Mouse (Mus musculus): Measurements from ENCODE around the gene Elp1. TPM values are rescaled to one million over a fixed set of nuclear protein-coding genes. Genes with fewer than 3 reads are reported as not detected.

Gene Elp1
- polyA plus RNA-seq (2016; fragmentation: Nextera tagmentation; extraction: Ambion mirVana), result 94.5 and 96.6 TPM in 2 replicates

DNA sequence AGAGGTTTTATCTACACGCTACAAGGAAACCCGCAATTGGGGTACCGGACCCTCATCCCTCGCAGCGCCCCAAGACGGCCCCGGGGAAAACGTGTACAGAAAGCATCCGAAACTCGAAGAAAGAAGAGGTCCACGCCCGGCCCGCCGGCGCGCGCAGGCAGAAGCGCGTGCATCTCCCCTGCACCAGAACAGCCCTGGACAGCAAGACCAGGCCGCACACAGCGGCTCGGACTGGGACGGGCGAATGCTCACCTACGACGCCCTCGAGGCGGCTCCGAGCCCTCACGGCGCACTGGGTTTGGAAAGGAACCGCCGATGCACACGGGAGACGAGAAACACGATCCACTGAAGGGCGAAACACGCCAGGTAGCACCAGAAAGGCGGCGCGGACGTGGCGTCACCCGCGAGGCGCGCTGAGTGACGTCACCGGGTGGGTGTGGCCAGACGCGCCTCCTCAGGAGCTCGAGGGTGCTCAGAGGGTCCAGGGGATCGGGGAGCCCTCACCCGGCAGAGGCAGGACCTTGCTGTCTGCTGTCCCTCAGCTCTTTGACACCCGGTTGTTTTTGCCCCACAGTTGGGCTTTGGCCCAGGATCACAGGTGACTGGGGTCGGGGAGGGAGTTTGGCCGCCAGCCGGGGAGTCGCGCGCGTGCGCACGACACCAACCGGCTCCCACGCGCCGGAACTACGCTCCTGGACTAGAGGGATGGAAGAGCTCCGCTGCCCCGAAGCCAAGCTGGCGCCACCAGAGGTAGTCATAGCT, at the start of gene Elp1, which contains the start of gene Fam206a:
Gene Elp1 (minus strand): TSS at position 425 of the 762 bp plus-strand sequence.
Gene Fam206a (plus strand): TSS at position 439 of the 762 bp plus-strand sequence.
- Histone ChIP-seq H3K36me3 (replicated peaks) (peaks cover 69% of the 10 kb centered on the region), H3K9me3 (no peaks in the 10 kb centered on the region), H3K4me1 (peaks cover 26% of the 10 kb centered on the region), H3K27ac (peak within 1 kb of the TSS; percentile 95), H3K27me3 (ENCODE audit: poor library complexity, severe bottlenecking) (no peaks in the 10 kb centered on the region), H3K4me3 (peak within 1 kb of the TSS; percentile 97)
- under 1% methylated on average over 72 of the region's 72 CpGs for WGBS
- peak; percentile 92 for DNase-seq (ENCODE audit: extremely low spot score, low spot score)

DNA sequence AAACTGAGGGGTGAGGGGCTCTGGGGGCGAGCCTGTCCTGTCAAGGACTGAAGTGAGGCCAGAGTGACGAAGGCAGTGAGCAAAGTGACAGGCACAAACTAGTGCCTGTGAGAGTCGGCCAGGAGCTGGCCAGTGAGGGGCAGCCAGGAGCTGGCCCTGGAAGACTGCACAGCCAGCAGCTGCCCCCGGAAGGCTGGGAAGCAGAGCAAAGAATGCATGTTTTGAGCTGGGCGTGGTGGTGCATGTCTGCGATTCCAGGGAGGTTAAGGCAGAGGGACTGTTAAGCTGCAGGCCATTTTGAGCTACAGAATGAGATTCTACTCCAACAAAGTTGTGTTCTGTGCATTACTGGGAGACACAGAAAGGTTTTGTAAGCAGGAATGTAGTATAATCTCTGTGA, 48.6 kb upstream of the Elp1 start:
- H3K4me1 ChIP-seq, result peaks cover 26% of the 10 kb centered on the region
- H3K4me3 ChIP-seq, result no peak overlapping the region
- WGBS, result 57% methylated on average over 6 of the region's 6 CpGs
- no peaks in the 10 kb centered on the region for H3K27me3 ChIP-seq (ENCODE audit: poor library complexity, severe bottlenecking)
- DNase-seq (ENCODE audit: extremely low spot score, low spot score), result no peak
- no peak overlapping the region for H3K27ac ChIP-seq
- H3K36me3 ChIP-seq (replicated peaks), result peaks cover 16% of the 10 kb centered on the region
- H3K9me3 ChIP-seq, result no peaks in the 10 kb centered on the region; the same call in 1 of the 2 replicates

DNA sequence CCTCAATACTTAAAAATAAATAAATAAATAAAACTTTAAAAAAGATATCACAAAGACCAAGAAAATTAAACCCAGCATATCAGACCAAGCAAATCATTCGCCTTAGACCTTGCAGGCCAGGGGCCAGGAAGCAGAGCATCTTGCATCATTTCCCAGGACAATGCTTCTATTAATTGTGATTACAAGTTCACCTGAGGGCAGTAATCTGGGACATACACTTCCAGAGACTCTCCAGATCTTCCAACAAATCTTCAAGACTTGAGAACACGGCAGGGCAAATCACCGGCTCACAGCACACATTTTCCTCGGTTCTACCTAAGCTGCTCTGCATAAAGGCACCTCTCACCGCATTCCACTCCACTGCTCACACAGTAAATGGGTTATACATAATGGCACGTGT, 45.9 kb upstream of the Elp1 start:
- peaks cover 24% of the 10 kb centered on the region for H3K4me1 ChIP-seq
- H3K27ac ChIP-seq, result no peak overlapping the region
- no peak overlapping the region for H3K4me3 ChIP-seq
- no peaks in the 10 kb centered on the region for H3K27me3 ChIP-seq (ENCODE audit: poor library complexity, severe bottlenecking)
- H3K9me3 ChIP-seq, result peaks cover 8% of the 10 kb centered on the region
- WGBS, result 89% methylated on average over 6 of the region's 6 CpGs
- DNase-seq (ENCODE audit: extremely low spot score, low spot score), result no peak
- peaks cover 41% of the 10 kb centered on the region for H3K36me3 ChIP-seq (replicated peaks)

DNA sequence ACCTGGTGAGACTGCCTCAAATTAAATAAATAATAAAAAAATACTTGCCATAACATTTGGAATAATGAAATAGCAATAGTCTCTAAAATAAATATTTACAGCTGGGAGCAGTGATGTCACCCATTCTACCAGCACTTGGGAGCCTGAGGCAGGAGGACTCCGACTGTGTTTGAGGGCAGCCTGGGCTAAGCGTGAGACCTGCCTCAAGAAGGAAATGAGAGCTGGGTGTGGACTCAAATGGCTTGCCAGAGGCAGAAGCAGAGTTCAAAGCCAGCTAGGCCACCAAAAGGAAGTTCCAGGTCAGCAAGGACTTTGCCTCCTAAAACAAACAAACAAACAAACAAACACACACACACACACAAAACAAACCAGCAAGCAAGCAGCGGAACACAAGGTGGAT, 45.3 kb upstream of the Elp1 start:
- no peak for DNase-seq (ENCODE audit: extremely low spot score, low spot score)
- Histone ChIP-seq H3K27me3 (ENCODE audit: poor library complexity, severe bottlenecking) (no peaks in the 10 kb centered on the region), H3K9me3 (peaks cover 8% of the 10 kb centered on the region), H3K4me3 (no peak overlapping the region), H3K36me3 (replicated peaks) (peaks cover 48% of the 10 kb centered on the region), H3K27ac (no peak overlapping the region), H3K4me1 (peaks cover 18% of the 10 kb centered on the region)
- 90% methylated on average over 3 of the region's 3 CpGs for WGBS

DNA sequence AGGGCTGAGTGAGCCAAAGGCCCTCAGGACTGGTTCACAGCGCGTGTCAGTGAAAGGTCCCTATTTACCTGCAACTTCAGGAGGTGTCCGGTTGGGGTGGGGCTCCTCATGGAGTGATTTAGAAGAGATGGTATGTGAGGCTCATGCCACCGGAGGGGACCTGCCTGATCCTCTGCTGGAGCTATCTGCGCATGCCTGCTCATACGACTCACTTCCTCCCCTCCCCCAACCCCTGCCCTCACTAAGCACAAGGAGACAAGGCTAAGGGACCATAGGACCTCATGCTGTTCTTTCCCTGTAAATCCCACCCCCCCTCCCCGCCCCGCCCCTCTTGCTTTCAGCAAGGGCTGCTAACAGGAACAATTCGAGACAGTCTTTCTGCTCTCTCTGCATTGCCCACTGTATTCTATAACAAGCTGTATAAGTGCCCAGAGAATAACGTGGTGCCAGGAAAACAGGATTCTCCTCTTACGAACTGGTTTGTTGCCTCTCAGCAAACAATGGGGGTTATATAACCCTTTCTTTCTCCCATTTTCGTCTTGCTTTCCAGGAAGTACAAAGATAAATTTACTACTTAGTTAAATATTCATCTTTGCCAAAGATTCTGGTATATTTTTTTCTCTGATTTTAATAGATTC, 43.9 kb upstream of the Elp1 start:
- Histone ChIP-seq H3K4me3 (no peak overlapping the region), H3K27me3 (ENCODE audit: poor library complexity, severe bottlenecking) (no peaks in the 10 kb centered on the region), H3K9me3 (peaks cover 8% of the 10 kb centered on the region), H3K4me1 (peaks cover 18% of the 10 kb centered on the region), H3K27ac (no peak overlapping the region), H3K36me3 (replicated peaks) (peaks cover 59% of the 10 kb centered on the region)
- no peak for DNase-seq (ENCODE audit: extremely low spot score, low spot score)
- WGBS, result 61% methylated on average over 12 of the region's 12 CpGs

DNA sequence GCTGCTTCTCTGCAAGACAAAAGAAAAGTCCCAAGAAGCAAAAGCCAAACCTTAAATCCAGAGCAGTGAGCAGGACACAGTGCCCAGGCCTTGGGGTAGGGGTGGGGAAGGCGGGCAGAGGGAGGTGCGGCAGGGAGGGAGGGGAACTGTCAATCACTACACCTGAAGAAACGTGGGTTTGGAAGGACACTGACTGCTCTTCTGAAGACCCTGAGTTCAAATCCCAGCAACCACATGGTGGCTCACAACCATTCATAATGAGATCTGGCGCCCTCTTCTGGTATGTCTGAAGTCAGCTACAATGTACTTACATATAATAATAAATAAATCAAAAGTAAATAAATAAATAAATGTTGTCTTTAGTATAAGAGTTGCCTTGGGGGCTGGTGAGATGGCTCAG, 42.8 kb upstream of the Elp1 start:
- peaks cover 70% of the 10 kb centered on the region for H3K36me3 ChIP-seq (replicated peaks)
- no peak overlapping the region for H3K27ac ChIP-seq
- H3K27me3 ChIP-seq (ENCODE audit: poor library complexity, severe bottlenecking), result no peaks in the 10 kb centered on the region
- H3K9me3 ChIP-seq, result peaks cover 8% of the 10 kb centered on the region
- no peak overlapping the region for H3K4me3 ChIP-seq
- no peak for DNase-seq (ENCODE audit: extremely low spot score, low spot score)
- H3K4me1 ChIP-seq, result peaks cover 12% of the 10 kb centered on the region; the same call in 1 of the 2 replicates
- WGBS, result 94% methylated on average over 4 of the region's 4 CpGs

DNA sequence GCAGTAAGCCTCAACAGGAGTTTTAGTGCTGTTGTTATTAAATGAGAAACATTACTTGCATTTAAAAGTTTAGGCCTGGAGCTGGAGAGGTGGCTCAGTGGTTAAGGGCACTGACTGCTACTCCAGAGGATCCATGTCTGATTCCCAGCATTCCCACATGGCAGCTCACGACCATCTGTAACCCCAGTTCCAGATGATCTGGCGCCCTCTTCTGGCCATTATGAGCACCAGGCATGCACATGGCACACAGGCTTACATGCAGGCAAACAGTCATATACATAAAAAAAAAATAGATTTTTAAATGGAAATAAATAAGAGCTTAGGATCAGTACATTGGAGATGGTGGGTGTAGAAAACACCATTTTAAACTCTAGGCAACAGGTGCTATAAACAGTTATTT, 41.8 kb upstream of the Elp1 start:
- no peaks in the 10 kb centered on the region for H3K27me3 ChIP-seq (ENCODE audit: poor library complexity, severe bottlenecking)
- DNase-seq (ENCODE audit: extremely low spot score, low spot score), result no peak
- H3K4me3 ChIP-seq, result no peak overlapping the region
- peaks cover 76% of the 10 kb centered on the region for H3K36me3 ChIP-seq (replicated peaks)
- peaks cover 12% of the 10 kb centered on the region; the same call in 1 of the 2 replicates for H3K4me1 ChIP-seq
- WGBS, result 86% methylated on average over 2 of the region's 2 CpGs
- H3K9me3 ChIP-seq, result peaks cover 8% of the 10 kb centered on the region
- no peak overlapping the region for H3K27ac ChIP-seq

DNA sequence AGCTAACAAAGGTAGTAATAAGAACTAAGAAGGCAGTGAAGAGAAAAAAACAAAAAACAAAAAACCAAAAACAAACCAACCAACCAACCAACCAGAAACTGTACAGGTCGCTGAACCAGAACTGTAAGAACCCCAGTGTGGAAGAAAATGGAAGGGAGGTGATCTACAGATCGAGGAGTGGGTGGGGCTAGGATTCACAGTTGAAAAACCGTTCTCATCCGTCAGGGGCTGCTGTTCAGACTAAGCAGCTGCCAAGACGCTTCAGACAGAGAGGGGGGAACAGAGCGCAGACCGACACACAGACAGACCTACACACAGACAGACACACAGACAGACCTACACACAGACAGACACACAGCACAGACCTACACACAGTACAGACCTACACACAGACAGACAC, 40.4 kb upstream of the Elp1 start:
- 84% methylated on average over 7 of the region's 7 CpGs for WGBS
- Histone ChIP-seq H3K4me3 (no peak overlapping the region), H3K36me3 (replicated peaks) (peaks cover 88% of the 10 kb centered on the region), H3K9me3 (peaks cover 8% of the 10 kb centered on the region), H3K27ac (no peak overlapping the region), H3K4me1 (peaks cover 12% of the 10 kb centered on the region; the same call in 1 of the 2 replicates), H3K27me3 (ENCODE audit: poor library complexity, severe bottlenecking) (no peaks in the 10 kb centered on the region)
- no peak for DNase-seq (ENCODE audit: extremely low spot score, low spot score)

DNA sequence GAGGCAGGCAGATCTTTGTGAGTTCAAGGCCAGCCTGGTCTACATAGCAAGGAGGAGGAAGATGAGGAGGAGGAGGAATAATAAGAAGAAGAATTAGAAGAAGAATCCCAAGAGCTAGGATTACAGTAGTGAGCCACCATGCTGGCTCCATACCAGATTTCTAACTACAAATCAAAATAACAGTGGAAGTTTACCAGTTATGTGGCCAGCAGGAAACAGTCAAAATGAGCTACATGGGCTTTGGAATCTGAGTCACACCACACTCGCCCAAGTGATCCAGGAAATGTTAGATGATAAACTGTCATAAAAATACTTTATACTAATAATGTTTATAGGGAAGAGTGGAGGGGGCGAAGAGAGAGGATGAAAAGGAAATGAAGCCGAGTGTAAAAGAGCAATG, 38.2 kb upstream of the Elp1 start:
- Histone ChIP-seq H3K27ac (no peak overlapping the region), H3K4me1 (no peaks in the 10 kb centered on the region), H3K4me3 (no peak overlapping the region), H3K27me3 (ENCODE audit: poor library complexity, severe bottlenecking) (no peaks in the 10 kb centered on the region), H3K9me3 (peaks cover 8% of the 10 kb centered on the region), H3K36me3 (replicated peaks) (peaks cover 92% of the 10 kb centered on the region)
- DNase-seq (ENCODE audit: extremely low spot score, low spot score), result no peak
- WGBS, result 93% methylated on average over 3 of the region's 3 CpGs

DNA sequence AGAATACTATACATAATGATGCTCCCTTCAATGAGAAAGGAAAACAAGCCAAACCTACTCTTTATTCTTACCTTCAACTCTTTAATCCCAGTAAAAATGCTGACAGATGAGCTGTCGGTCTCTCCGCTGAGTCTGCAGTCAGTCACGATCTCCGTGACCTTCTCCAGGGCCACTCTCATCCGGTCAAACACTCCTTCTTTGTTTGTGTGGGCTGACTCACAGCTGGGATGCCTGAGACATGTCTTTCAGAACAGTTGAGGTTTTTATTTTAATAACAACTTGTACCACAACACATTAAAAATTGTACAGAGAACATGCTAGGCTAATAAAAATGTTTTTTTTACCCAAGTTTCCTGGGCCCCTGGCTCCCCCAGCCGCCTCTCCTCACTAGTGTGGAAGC, 35.5 kb upstream of the Elp1 start:
- H3K9me3 ChIP-seq, result no peaks in the 10 kb centered on the region
- no peak overlapping the region for H3K4me3 ChIP-seq
- peaks cover 88% of the 10 kb centered on the region for H3K36me3 ChIP-seq (replicated peaks)
- no peaks in the 10 kb centered on the region for H3K27me3 ChIP-seq (ENCODE audit: poor library complexity, severe bottlenecking)
- WGBS, result 87% methylated on average over 6 of the region's 6 CpGs
- H3K27ac ChIP-seq, result no peak overlapping the region
- H3K4me1 ChIP-seq, result no peaks in the 10 kb centered on the region
- no peak for DNase-seq (ENCODE audit: extremely low spot score, low spot score)

DNA sequence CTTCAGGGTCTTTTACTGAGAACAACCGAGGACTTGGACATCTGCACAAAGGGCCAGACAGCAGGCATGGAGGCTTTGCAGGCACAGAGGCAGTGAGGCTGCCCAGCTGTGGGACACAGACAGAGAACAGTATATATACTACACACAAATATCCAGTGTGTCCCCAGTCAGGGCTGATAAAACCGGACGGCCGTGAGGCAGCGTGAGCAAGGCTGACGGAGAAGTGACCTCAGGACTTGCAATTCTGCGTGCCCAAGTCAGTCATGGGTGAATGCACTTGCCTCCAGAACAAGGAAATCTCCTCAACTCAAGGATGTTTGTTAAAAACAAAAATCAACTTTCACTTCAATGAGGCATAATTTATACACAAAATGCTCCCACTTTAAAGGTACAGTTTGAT, 29.9 kb upstream of the Elp1 start:
- Histone ChIP-seq H3K9me3 (no peaks in the 10 kb centered on the region), H3K4me3 (no peak overlapping the region), H3K27me3 (ENCODE audit: poor library complexity, severe bottlenecking) (no peaks in the 10 kb centered on the region), H3K4me1 (peaks cover 10% of the 10 kb centered on the region), H3K36me3 (replicated peaks) (peaks cover 84% of the 10 kb centered on the region), H3K27ac (no peak overlapping the region)
- no peak for DNase-seq (ENCODE audit: extremely low spot score, low spot score)
- WGBS, result 95% methylated on average over 7 of the region's 7 CpGs

DNA sequence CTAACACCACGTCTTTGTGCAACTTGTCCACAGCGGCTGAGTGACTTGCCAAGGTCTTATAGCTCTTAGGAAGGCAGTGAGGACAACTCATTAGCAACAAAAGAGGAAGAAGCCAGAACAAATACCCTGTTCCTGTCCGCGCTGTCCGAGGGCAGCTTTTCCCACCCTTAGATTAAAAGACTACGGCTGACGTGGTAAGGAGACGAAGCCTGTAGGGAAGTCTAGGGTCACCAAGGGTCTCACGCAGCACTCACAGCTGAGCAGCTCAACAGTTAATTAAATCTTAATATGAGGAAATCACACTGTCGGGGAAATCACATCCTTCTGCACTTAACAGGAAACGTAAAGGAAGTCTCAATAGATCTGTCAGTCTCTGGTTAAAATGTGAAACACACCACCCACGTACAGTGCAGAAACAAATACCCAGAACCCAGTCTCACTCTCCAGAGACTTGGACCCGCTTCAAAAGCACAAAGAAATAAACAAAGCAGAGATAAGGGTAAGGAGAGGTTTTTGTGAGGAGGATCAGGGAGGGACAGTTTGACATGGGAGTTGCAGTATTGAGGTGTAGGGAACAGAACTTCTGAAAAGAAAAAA, 29.0 kb upstream of the Elp1 start:
- DNase-seq (ENCODE audit: extremely low spot score, low spot score), result no peak
- Histone ChIP-seq H3K27me3 (ENCODE audit: poor library complexity, severe bottlenecking) (no peaks in the 10 kb centered on the region), H3K27ac (no peak overlapping the region), H3K4me1 (peaks cover 10% of the 10 kb centered on the region), H3K9me3 (no peaks in the 10 kb centered on the region), H3K4me3 (no peak overlapping the region), H3K36me3 (replicated peaks) (peaks cover 84% of the 10 kb centered on the region)
- WGBS, result 77% methylated on average over 13 of the region's 13 CpGs

DNA sequence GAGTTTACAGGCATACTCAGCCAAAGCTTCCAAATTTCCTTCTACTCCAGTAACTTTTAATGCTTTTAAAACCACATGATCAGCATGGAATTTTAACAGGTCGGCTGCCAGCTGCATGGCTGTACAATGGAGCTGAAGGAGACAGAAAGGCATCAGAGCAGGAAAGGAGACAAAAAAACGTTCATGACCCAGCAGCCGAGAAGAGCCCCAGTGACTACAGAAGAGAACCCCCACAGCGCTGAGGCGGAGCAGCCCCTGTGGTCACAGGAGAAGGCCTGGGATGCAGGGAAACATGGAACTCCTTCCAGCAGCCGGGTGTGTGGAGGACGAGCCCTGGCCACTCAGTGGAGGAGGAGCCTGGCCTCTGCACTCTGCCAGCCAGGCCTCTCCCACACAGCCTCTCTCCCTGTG, 27.4 kb upstream of the Elp1 start:
- H3K4me3 ChIP-seq, result no peak overlapping the region
- peaks cover 73% of the 10 kb centered on the region for H3K36me3 ChIP-seq (replicated peaks)
- no peaks in the 10 kb centered on the region for H3K27me3 ChIP-seq (ENCODE audit: poor library complexity, severe bottlenecking)
- WGBS, result 63% methylated on average over 7 of the region's 7 CpGs
- no peaks in the 10 kb centered on the region for H3K9me3 ChIP-seq
- DNase-seq (ENCODE audit: extremely low spot score, low spot score), result no peak
- H3K27ac ChIP-seq, result peak overlapping the region; percentile 75
- peaks cover 10% of the 10 kb centered on the region for H3K4me1 ChIP-seq

Data from forebrain, embryonic 10.5 days (tissue).